Mouse (Mus musculus) embryonic fibroblast, embryonic 13.5 days (primary cell): ENCODE measurements around the gene Ctnnbl1.

Source experiments
- CTCF ChIP-seq: IDR thresholded peaks from 2 replicates; pipeline ENCODE4 v1.5.1; 2011; ENCODE audit warnings: mild to moderate bottlenecking, control low read depth, low read length, moderate library complexity, borderline replicate concordance; ENCODE audit not compliant: insufficient read depth
- POLR2A ChIP-seq: IDR thresholded peaks from 2 replicates; pipeline ENCODE4 v1.6.1; 2011; ENCODE audit warnings: low read depth, mild to moderate bottlenecking, control low read depth, low read length, moderate library complexity

DNA sequence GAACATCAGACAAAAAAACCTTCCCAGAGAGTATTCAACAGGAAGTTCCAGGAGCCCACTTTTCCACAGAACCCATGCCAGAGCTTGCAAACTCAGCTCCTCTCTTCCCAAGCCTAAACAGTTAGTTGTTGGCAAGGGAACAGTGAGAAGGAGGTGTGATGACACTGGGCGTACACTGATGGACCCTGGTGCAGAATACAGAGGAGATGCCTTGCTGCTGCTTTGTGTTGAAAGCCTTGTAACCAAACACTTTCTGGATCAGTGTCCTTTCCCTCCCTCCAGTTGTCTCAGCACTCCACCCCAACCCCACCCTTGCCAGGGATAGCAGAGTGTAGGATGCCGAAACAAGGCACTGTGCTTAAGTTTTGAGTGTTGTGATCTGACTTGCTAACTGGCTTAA is 107.5 kb downstream of the Ctnnbl1 start:
- no peak for TF ChIP-seq CTCF
- TF ChIP-seq POLR2A, result no peak
